ENCODE assay signal across 8 mouse cellular contexts in genomic region chr5:25025309-25026019, GRCm38 (mm10).
A peak's percentile ranks its signal among the peaks of the same experiment; 100 is the strongest.
DNase-seq lines count a peak whose midpoint lies in the region; ATAC-seq lines count a peak whose summit lies in the region.

No protein-coding gene starts in this region.

- ATAC-seq in heart, embryonic 14.5 days (ENCODE audit: insufficient number of reproducible peaks, insufficient read depth, low FRiP score, low read depth), result peak; percentile 41
- peak; percentile 33; the same call in 1 of the 2 replicates for ATAC-seq in lung, embryonic 15.5 days (ENCODE audit: borderline replicate concordance, extremely low read depth, low FRiP score, low TSS enrichment)

- peak; percentile 48 for DNase-seq in ES-CJ7 (ENCODE audit: low read depth, low spot score)
- peak; percentile 20 for DNase-seq in adrenal gland, adult 8-10 months
- DNase-seq in adipocyte (ENCODE audit: low spot score), result no peak
- no peak for DNase-seq in cerebellum, adult 9-11 months
- no peak for DNase-seq in embryo, embryonic 10.5 days (ENCODE audit: low spot score)
- no peak for DNase-seq in c-Kit-positive CD71-positive TER-119-positive erythroid progenitor cells, embryonic 14.5 days (ENCODE audit: low spot score)

- no peak overlapping the region for H3K4me3 ChIP-seq in heart, embryonic 14.5 days (ENCODE audit: control insufficient read depth in 1 of 2, insufficient read depth in 1 of 2, low read depth in 1 of 2, low read length in 2 of 2)
- no peak overlapping the region for H3K4me3 ChIP-seq in lung, embryonic 15.5 days

- H3K9ac ChIP-seq in heart, embryonic 14.5 days (ENCODE audit: low read length), result peak overlapping the region; percentile 27; the same call in 1 of the 2 replicates
- H3K9ac ChIP-seq in lung, embryonic 15.5 days, result no peak overlapping the region

- no peaks in the 10 kb centered on the region for H3K9me3 ChIP-seq in heart, embryonic 14.5 days (ENCODE audit: control insufficient read depth, low read length)
- H3K9me3 ChIP-seq in lung, embryonic 15.5 days, result no peaks in the 10 kb centered on the region

- H3K36me3 ChIP-seq in heart, embryonic 14.5 days (ENCODE audit: control insufficient read depth, insufficient read depth, low read length), result no peaks in the 10 kb centered on the region
- H3K36me3 ChIP-seq in lung, embryonic 15.5 days, result no peaks in the 10 kb centered on the region

- peaks cover 27 to 34% of the 10 kb centered on the region in 2 experiments for H3K4me1 ChIP-seq in heart, embryonic 14.5 days (ENCODE audit: control insufficient read depth in 2 of 2, insufficient read depth in 2 of 2, low read length in 2 of 2)
- peaks cover 23% of the 10 kb centered on the region for H3K4me1 ChIP-seq in lung, embryonic 15.5 days

- H3K27me3 ChIP-seq in heart, embryonic 14.5 days (ENCODE audit: control insufficient read depth, insufficient read depth, low read length), result no peaks in the 10 kb centered on the region
- H3K27me3 ChIP-seq in lung, embryonic 15.5 days, result no peaks in the 10 kb centered on the region

- peak overlapping the region; percentile 44 to 57 for H3K27ac ChIP-seq in heart, embryonic 14.5 days (replicated peaks in 1 of 2; ENCODE audit: control insufficient read depth in 1 of 2, insufficient read depth in 1 of 2, low read depth in 2 of 2, low read length in 2 of 2)
- no peak overlapping the region for H3K27ac ChIP-seq in lung, embryonic 15.5 days

- 39% methylated on average over 12 of the region's 12 CpGs for WGBS in heart, embryonic 14.5 days
- WGBS in lung, embryonic 15.5 days, result 47% methylated on average over 12 of the region's 12 CpGs

- H3K4me2 ChIP-seq in heart, embryonic 14.5 days (ENCODE audit: low read length), result peak overlapping the region; percentile 37
- H3K4me2 ChIP-seq in lung, embryonic 15.5 days, result no peak overlapping the region

Comparison
In these comparisons a context has a peak if more than half of its experiments do, and no peak if none do; other contexts are left out.
1. DNase-seq: peak in ES-CJ7 (single experiment) and adrenal gland, adult 8-10 months (single experiment); none in adipocyte (single experiment), cerebellum, adult 9-11 months (single experiment), embryo, embryonic 10.5 days (single experiment) and c-Kit-positive CD71-positive TER-119-positive erythroid progenitor cells, embryonic 14.5 days (single experiment).